Mouse (Mus musculus): ENCODE measurements around the gene Mybl2. TPM values are rescaled to one million over a fixed set of nuclear protein-coding genes. Genes with fewer than 3 reads are reported as not detected.

Gene Mybl2
- total and polyA plus RNA-seq, 2 experiments from 2014 or later, result 3.7 to 3.9 TPM

DNA sequence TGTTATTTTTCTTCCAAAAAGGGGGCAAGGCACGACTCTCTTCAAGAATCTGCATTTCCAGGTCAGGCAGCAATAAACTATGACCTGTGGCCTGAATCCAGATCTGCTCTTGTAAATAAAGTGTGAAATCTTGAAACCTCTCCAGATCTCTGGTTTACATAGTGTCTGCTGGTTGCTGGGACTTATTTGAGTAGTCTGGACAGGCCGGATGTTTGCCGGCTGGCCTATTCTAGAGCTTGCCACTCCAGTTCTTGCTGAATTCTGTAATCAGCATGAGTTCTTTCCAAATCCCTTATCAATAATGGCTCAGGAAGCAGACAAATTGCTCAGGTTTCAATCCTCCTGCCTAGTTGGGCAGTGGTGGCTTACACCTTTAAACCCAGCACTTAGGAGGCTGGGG lies 41.3 kb downstream of the Mybl2 start:
- H3K4me1 ChIP-seq (ENCODE audit: insufficient read depth, low read length), result no peaks in the 10 kb centered on the region; the same call in 1 of the 2 replicates
- H3K4me3 ChIP-seq (ENCODE audit: low read length), result no peak overlapping the region
- DNase-seq (ENCODE audit: low spot score), result no peak
- TF ChIP-seq CTCF (IDR thresholded peaks at IDR 0.05; ENCODE audit: low read depth), result no peak
- WGBS, result 63% methylated on average over 3 of the region's 3 CpGs
- H3K36me3 ChIP-seq (ENCODE audit: insufficient read depth, low read length), result no peaks in the 10 kb centered on the region
- no peak overlapping the region for H3K4me2 ChIP-seq (ENCODE audit: low read depth, low read length)
- no peaks in the 10 kb centered on the region for H3K9me3 ChIP-seq (ENCODE audit: low read length)
- no peak overlapping the region for H3K27ac ChIP-seq
- peaks cover 5% of the 10 kb centered on the region; the same call in 1 of the 2 replicates for H3K27me3 ChIP-seq (ENCODE audit: insufficient read depth, low read length)
- no peak overlapping the region for H3K9ac ChIP-seq (replicated peaks; ENCODE audit: low read length)
- no peak for ATAC-seq

DNA sequence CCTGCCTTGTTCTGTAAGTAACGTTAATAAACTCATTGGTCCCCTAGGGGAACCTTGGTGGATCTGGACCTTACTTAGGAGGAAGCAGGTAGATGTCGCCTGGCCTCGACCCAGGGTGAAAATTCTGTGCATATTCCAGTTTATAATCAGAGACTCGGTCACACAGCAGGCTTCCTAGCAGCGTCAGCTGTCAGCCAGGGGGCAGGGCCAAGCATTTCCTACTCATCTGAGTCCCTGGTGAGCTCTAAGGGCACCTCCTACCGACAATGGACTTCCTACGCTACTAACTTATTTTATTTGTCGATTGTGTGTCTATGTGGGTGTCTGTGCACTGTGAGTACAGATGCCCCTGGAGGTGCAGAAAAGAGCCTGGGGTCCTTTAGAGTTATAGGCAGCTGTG lies 45.4 kb downstream of the Mybl2 start:
- Histone ChIP-seq H3K27ac (no peak overlapping the region), H3K9me3 (ENCODE audit: low read length) (no peaks in the 10 kb centered on the region), H3K9ac (replicated peaks; ENCODE audit: low read length) (no peak overlapping the region), H3K4me2 (ENCODE audit: low read depth, low read length) (no peak overlapping the region), H3K27me3 (ENCODE audit: insufficient read depth, low read length) (peaks cover 5% of the 10 kb centered on the region; the same call in 1 of the 2 replicates), H3K36me3 (ENCODE audit: insufficient read depth, low read length) (no peaks in the 10 kb centered on the region), H3K4me3 (ENCODE audit: low read length) (no peak overlapping the region), H3K4me1 (ENCODE audit: insufficient read depth, low read length) (peaks cover 9% of the 10 kb centered on the region; the same call in 1 of the 2 replicates)
- no peak for ATAC-seq
- DNase-seq (ENCODE audit: low spot score), result no peak
- no peak for TF ChIP-seq CTCF (IDR thresholded peaks at IDR 0.05; ENCODE audit: low read depth)
- WGBS, result 52% methylated on average over 8 of the region's 8 CpGs

DNA sequence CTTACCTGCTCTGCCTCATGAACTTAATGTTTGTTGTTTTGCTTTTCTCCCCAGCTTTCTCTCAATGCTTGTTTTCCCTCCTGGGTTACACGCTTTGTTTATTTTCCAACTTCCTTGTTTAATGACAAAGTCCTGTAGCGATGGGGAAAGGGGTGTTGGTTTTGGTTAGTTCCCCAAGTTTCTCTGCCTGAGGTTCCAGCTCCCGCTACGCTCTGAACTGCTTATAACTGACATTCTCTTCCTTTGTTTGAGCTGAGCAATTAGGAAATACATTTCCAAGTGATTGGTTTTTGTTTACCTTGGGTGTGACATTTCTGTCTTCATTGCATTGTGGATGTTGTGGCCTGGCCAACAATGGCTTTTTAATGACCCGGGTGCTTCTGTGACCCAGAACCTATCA lies 46.1 kb downstream of the Mybl2 start:
- no peak for DNase-seq (ENCODE audit: low spot score)
- H3K4me2 ChIP-seq (ENCODE audit: low read depth, low read length), result no peak overlapping the region
- H3K36me3 ChIP-seq (ENCODE audit: insufficient read depth, low read length), result no peaks in the 10 kb centered on the region
- 67% methylated on average over 5 of the region's 5 CpGs for WGBS
- no peak overlapping the region for H3K27ac ChIP-seq
- H3K9me3 ChIP-seq (ENCODE audit: low read length), result no peaks in the 10 kb centered on the region
- peaks cover 9% of the 10 kb centered on the region; the same call in 1 of the 2 replicates for H3K4me1 ChIP-seq (ENCODE audit: insufficient read depth, low read length)
- peaks cover 5% of the 10 kb centered on the region; the same call in 1 of the 2 replicates for H3K27me3 ChIP-seq (ENCODE audit: insufficient read depth, low read length)
- ATAC-seq, result no peak
- H3K9ac ChIP-seq (replicated peaks; ENCODE audit: low read length), result no peak overlapping the region
- TF ChIP-seq CTCF (IDR thresholded peaks at IDR 0.05; ENCODE audit: low read depth), result no peak
- no peak overlapping the region for H3K4me3 ChIP-seq (ENCODE audit: low read length)

DNA sequence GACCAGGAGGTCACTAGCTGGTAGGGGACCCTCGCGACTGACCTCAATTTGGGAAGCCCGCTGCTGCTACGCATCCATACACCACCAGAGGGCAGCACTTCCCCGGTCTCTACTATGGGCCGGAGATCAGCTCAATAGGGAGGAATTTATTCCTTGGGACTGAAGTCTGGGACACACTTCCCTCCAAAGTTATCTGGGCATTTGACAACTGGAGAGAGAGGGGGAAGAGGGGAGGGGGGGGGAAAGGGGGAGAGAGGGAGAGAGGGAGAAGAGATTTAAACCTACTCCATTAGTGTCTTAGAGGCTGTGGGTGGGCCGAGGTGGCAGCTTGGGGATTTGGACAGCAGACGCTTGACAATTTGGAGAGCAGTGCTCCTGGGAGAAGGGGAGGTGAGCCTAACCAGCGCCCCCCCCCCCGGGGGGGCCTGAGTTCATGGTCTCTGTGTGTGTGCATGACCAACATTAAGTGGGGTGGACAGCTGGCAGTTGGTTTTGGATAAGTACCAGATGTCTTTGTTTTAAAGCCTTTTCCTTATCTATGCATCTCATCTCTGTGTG lies 47.2 kb downstream of the Mybl2 start:
- H3K9ac ChIP-seq (replicated peaks; ENCODE audit: low read length), result no peak overlapping the region
- ATAC-seq, result peak; percentile 40
- peaks cover 6% of the 10 kb centered on the region; the same call in 1 of the 2 replicates for H3K27me3 ChIP-seq (ENCODE audit: insufficient read depth, low read length)
- no peak overlapping the region for H3K4me2 ChIP-seq (ENCODE audit: low read depth, low read length)
- 5% methylated on average over 10 of the region's 10 CpGs for WGBS
- H3K27ac ChIP-seq, result no peak overlapping the region
- H3K4me1 ChIP-seq (ENCODE audit: insufficient read depth, low read length), result peaks cover 9% of the 10 kb centered on the region; the same call in 1 of the 2 replicates
- peak; percentile 81 for DNase-seq (ENCODE audit: low spot score)
- H3K9me3 ChIP-seq (ENCODE audit: low read length), result no peaks in the 10 kb centered on the region
- peak; percentile 92 for TF ChIP-seq CTCF (IDR thresholded peaks at IDR 0.05; ENCODE audit: low read depth)
- no peaks in the 10 kb centered on the region for H3K36me3 ChIP-seq (ENCODE audit: insufficient read depth, low read length)
- no peak overlapping the region for H3K4me3 ChIP-seq (ENCODE audit: low read length)

DNA sequence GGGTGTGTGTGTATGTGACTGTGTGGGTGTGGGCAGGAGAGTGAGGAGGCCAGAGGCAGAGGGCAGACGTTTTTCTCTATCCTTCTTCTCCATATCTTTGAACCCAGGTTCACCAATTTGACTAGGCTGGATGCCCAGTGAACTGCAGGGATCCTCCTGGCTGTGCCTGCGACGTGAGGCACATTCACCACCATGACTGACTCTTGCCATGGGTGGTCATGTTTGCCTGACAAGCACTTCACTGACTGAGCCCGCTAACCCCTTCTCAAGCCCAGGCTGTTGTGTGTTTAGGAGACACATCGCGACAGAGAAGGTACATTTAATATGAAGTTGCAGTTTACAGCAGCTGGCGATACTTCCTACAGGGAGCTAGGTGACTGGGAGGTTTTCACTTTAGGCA lies 47.7 kb downstream of the Mybl2 start:
- Histone ChIP-seq H3K27ac (no peak overlapping the region), H3K27me3 (ENCODE audit: insufficient read depth, low read length) (peaks cover 8% of the 10 kb centered on the region; the same call in 1 of the 2 replicates), H3K9me3 (ENCODE audit: low read length) (no peaks in the 10 kb centered on the region), H3K36me3 (ENCODE audit: insufficient read depth, low read length) (no peaks in the 10 kb centered on the region), H3K4me2 (ENCODE audit: low read depth, low read length) (no peak overlapping the region), H3K9ac (replicated peaks; ENCODE audit: low read length) (no peak overlapping the region), H3K4me1 (ENCODE audit: insufficient read depth, low read length) (peaks cover 9% of the 10 kb centered on the region; the same call in 1 of the 2 replicates), H3K4me3 (ENCODE audit: low read length) (no peak overlapping the region)
- no peak for TF ChIP-seq CTCF (IDR thresholded peaks at IDR 0.05; ENCODE audit: low read depth)
- ATAC-seq (no peak), DNase-seq (ENCODE audit: low spot score) (no peak)
- 36% methylated on average over 7 of the region's 7 CpGs for WGBS

DNA sequence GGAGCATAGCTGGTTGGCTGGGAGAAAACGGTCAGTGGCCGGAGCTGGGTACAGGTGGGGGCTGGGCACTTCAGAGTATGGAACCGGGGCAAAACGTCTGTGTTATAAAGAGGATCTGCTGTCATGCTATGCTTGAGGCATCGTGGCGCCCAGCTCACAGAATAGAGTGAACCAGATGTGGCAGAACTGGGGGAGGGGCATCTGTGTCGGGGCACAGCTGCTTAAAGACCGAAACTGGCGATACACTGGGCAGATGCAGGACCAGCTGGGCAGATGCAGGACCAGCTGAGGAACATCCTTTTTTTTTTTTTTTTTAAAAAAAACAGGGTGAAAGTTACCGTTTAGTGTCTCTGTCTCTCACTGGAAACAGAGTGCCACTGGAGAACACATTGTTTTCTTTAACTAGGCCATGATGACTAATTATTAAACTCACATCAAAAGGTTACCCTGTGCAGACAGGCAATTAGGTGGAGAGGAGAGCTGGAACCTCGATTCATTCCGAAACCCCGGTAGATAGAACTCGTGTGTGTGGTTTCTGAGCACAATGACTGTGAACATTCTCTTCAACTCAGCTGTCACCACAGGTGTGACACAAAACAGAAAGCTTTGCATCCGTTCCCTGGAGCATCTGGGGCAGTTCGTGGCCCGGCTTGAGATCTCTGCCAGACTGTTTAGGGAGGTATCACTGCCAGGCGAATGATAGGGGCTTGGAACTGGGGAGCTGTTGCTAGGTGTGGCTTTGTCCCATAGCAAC lies 48.6 kb downstream of the Mybl2 start:
- TF ChIP-seq CTCF (IDR thresholded peaks at IDR 0.05; ENCODE audit: low read depth), result no peak
- Histone ChIP-seq H3K4me2 (ENCODE audit: low read depth, low read length) (no peak overlapping the region), H3K9ac (replicated peaks; ENCODE audit: low read length) (no peak overlapping the region), H3K9me3 (ENCODE audit: low read length) (no peaks in the 10 kb centered on the region), H3K27me3 (ENCODE audit: insufficient read depth, low read length) (peaks cover 8% of the 10 kb centered on the region; the same call in 1 of the 2 replicates), H3K36me3 (ENCODE audit: insufficient read depth, low read length) (no peaks in the 10 kb centered on the region), H3K4me3 (ENCODE audit: low read length) (no peak overlapping the region), H3K4me1 (ENCODE audit: insufficient read depth, low read length) (peaks cover 9% of the 10 kb centered on the region; the same call in 1 of the 2 replicates), H3K27ac (no peak overlapping the region)
- 52% methylated on average over 18 of the region's 18 CpGs for WGBS
- DNase-seq (ENCODE audit: low spot score) (no peak), ATAC-seq (no peak)
